Mouse (Mus musculus) kidney, adult 2 months (tissue): ENCODE results near the gene Tdgf1.

Source experiments
- CTCF ChIP-seq: fragments of 200-500 bp; conservative IDR thresholded peaks from 2 replicates; pipeline ENCODE4 v1.5.1; 2011; ENCODE audit warnings: low read depth, mild to moderate bottlenecking, control low read depth, low read length, moderate library complexity, mixed read lengths; ENCODE audit not compliant: insufficient read depth, insufficient read length
- POLR2A ChIP-seq: fragments of 200-500 bp; IDR thresholded peaks from one replicate; pipeline ENCODE4 v1.6.1; 2011; ENCODE audit warnings: low read depth, low read length, control low read depth

- TF ChIP-seq CTCF: peak; percentile 41
- no peak for TF ChIP-seq POLR2A
These were observed 1.7 kb downstream of the Tdgf1 start for GRCm38 (mm10) chr9:110944265-110944664.
